Mouse (Mus musculus) midbrain, postnatal 0 days (tissue): ENCODE results near the gene Rai14. TPM values are rescaled to one million over a fixed set of nuclear protein-coding genes. Genes with fewer than 3 reads are reported as not detected.

ENCODE experiments used
- ATAC-seq: fragments of 200-750 bp; cut with Nextera tagmentation; 2 replicates; pipeline ENCODE4 v1.8.0; 2017; ENCODE audit warnings: moderate number of reproducible peaks, mild to moderate bottlenecking, moderate TSS enrichment, moderate library complexity; ENCODE audit not compliant: low FRiP score
- DNase-seq: peaks from one replicate; pipeline ENCODE4 v3.0.0-alpha.2; 2015; ENCODE audit warnings: low spot score
- H3K27ac ChIP-seq: fragments of 300-500 bp; sonication (generic); 2 replicates; pipeline ENCODE4 v1.5.1; 2014; ENCODE audit warnings: low read depth, mild to moderate bottlenecking, low read length, mixed read lengths
- H3K27me3 ChIP-seq: fragments of 300-500 bp; sonication (generic); 2 replicates; pipeline ENCODE4 v1.6.1; 2014; ENCODE audit warnings: low read length, control low read depth, mixed read lengths; ENCODE audit not compliant: insufficient read depth
- H3K36me3 ChIP-seq: fragments of 300-500 bp; sonication (generic); 2 replicates; pipeline ENCODE4 v1.6.1; 2014; ENCODE audit warnings: low read length, control low read depth, mixed read lengths; ENCODE audit not compliant: insufficient read depth
- H3K4me1 ChIP-seq: fragments of 300-500 bp; sonication (generic); 2 replicates; pipeline ENCODE4 v1.6.1; 2014; ENCODE audit warnings: mild to moderate bottlenecking, control low read depth, antibody characterized with exemption, low read length, mixed read lengths; ENCODE audit not compliant: insufficient read depth
- H3K4me2 ChIP-seq: fragments of 300-500 bp; sonication (generic); 2 replicates; pipeline ENCODE4 v1.6.1; 2014; ENCODE audit warnings: low read depth, mild to moderate bottlenecking, low read length, mixed read lengths; ENCODE audit not compliant: poor library complexity, severe bottlenecking
- H3K4me3 ChIP-seq: fragments of 300-500 bp; sonication (generic); 2 replicates; pipeline ENCODE4 v1.5.1; 2014; ENCODE audit warnings: low read depth, mild to moderate bottlenecking, low read length, moderate library complexity
- H3K9ac ChIP-seq: fragments of 300-500 bp; sonication (generic); replicated peaks from 2 replicates; pipeline ENCODE4 v1.6.1; 2014; ENCODE audit warnings: mild to moderate bottlenecking, low read length, moderate library complexity, mixed read lengths; ENCODE audit not compliant: poor library complexity, severe bottlenecking
- H3K9me3 ChIP-seq: fragments of 300-500 bp; sonication (generic); 2 replicates; pipeline ENCODE4 v1.6.1; 2016; ENCODE audit warnings: low read length, control low read depth
- CTCF ChIP-seq: IDR thresholded peaks from 2 replicates; pipeline ENCODE4 v1.5.1; 2016; ENCODE audit warnings: antibody characterized with exemption, mild to moderate bottlenecking
- WGBS: fragments of 180-500 bp; shearing (Covaris S2); extraction: QIAGEN DNeasy Blood & Tissue Kit; methylation state at CpG from one replicate; pipeline ENCODE4 v1.1.7; 2014; 5-methylcytosine and 5-hydroxymethylcytosine counted together
- polyA plus RNA-seq: library from polyadenylated mRNA; unstranded; fragments of >200 nt; fragmentation: Nextera tagmentation; extraction: Ambion mirVana; gene quantifications from 2 replicates; pipeline ENCODE4 v1.2.1, GENCODE M21; 2015
- total RNA-seq: library from RNA; depleted of rRNA; stranded (reverse); fragments of >200 nt; gene quantifications from 2 replicates; pipeline ENCODE4 v1.2.3, GENCODE M21; 2014

Gene Rai14
- total and polyA plus RNA-seq, 2 experiments from 2014 or later, result 4.3 to 9.0 TPM

GRCm38 (mm10) chr15:10648372-10649109 is 65.9 kb downstream of the Rai14 start:
- WGBS, result 21% methylated on average over 6 of the region's 6 CpGs
- no peaks in the 10 kb centered on the region for H3K9me3 ChIP-seq

GRCm38 (mm10) chr15:10646297-10646696 is 68.1 kb downstream of the Rai14 start:
- WGBS, result 76% methylated on average over 5 of the region's 5 CpGs
- H3K4me3 ChIP-seq, result no peak overlapping the region
- ATAC-seq (no peak), DNase-seq (no peak)
- H3K27ac ChIP-seq, result no peak overlapping the region
- H3K9me3 ChIP-seq, result no peaks in the 10 kb centered on the region
- no peak overlapping the region for H3K4me2 ChIP-seq
- H3K4me1 ChIP-seq, result no peaks in the 10 kb centered on the region
- no peaks in the 10 kb centered on the region for H3K36me3 ChIP-seq
- TF ChIP-seq CTCF, result no peak
- no peaks in the 10 kb centered on the region for H3K27me3 ChIP-seq
- no peak overlapping the region for H3K9ac ChIP-seq

More at GRCm38 (mm10) chr15:10648372-10649109, 65.9 kb downstream of the Rai14 start:
- H3K27ac ChIP-seq, result no peak overlapping the region
- H3K4me1 ChIP-seq, result no peaks in the 10 kb centered on the region
- H3K27me3 ChIP-seq, result no peaks in the 10 kb centered on the region
- no peak overlapping the region for H3K9ac ChIP-seq
- no peak for DNase-seq
- no peak overlapping the region for H3K4me3 ChIP-seq
- no peak for ATAC-seq
- no peaks in the 10 kb centered on the region for H3K36me3 ChIP-seq
- H3K4me2 ChIP-seq, result no peak overlapping the region
- no peak for TF ChIP-seq CTCF

GRCm38 (mm10) chr15:10645101-10645500 is 69.3 kb downstream of the Rai14 start:
- no peak for TF ChIP-seq CTCF
- 47% methylated on average over 8 of the region's 8 CpGs for WGBS
- no peak for ATAC-seq
- H3K27ac ChIP-seq, result no peak overlapping the region
- no peak overlapping the region for H3K9ac ChIP-seq
- H3K9me3 ChIP-seq, result no peaks in the 10 kb centered on the region
- no peaks in the 10 kb centered on the region for H3K4me1 ChIP-seq
- no peaks in the 10 kb centered on the region for H3K36me3 ChIP-seq
- H3K4me2 ChIP-seq, result no peak overlapping the region
- H3K27me3 ChIP-seq, result no peaks in the 10 kb centered on the region
- no peak for DNase-seq
- no peak overlapping the region for H3K4me3 ChIP-seq

GRCm38 (mm10) chr15:10643819-10644218 is 70.6 kb downstream of the Rai14 start:
- 94% methylated on average over 3 of the region's 3 CpGs for WGBS
- H3K9me3 ChIP-seq, result no peaks in the 10 kb centered on the region
- ATAC-seq, result no peak

GRCm38 (mm10) chr15:10643224-10643623 is 71.2 kb downstream of the Rai14 start:
- H3K4me3 ChIP-seq, result no peak overlapping the region
- no peaks in the 10 kb centered on the region for H3K9me3 ChIP-seq
- H3K36me3 ChIP-seq, result no peaks in the 10 kb centered on the region

More at GRCm38 (mm10) chr15:10643819-10644218, 70.6 kb downstream of the Rai14 start:
- H3K27ac ChIP-seq, result no peak overlapping the region
- H3K4me3 ChIP-seq, result no peak overlapping the region
- no peak overlapping the region for H3K4me2 ChIP-seq
- H3K27me3 ChIP-seq, result no peaks in the 10 kb centered on the region
- H3K36me3 ChIP-seq, result no peaks in the 10 kb centered on the region
- no peaks in the 10 kb centered on the region for H3K4me1 ChIP-seq
- no peak for TF ChIP-seq CTCF
- no peak for DNase-seq
- no peak overlapping the region for H3K9ac ChIP-seq

GRCm38 (mm10) chr15:10642419-10642818 is 72.0 kb downstream of the Rai14 start:
- H3K4me3 ChIP-seq, result no peak overlapping the region
- H3K9ac ChIP-seq, result no peak overlapping the region
- ATAC-seq (no peak), DNase-seq (no peak)
- H3K27me3 ChIP-seq, result no peaks in the 10 kb centered on the region
- no peak overlapping the region for H3K4me2 ChIP-seq
- no peaks in the 10 kb centered on the region for H3K9me3 ChIP-seq
- no peaks in the 10 kb centered on the region for H3K36me3 ChIP-seq
- TF ChIP-seq CTCF, result no peak
- no peak overlapping the region for H3K27ac ChIP-seq
- no peaks in the 10 kb centered on the region for H3K4me1 ChIP-seq
- 17% methylated on average over 5 of the region's 5 CpGs for WGBS

More at GRCm38 (mm10) chr15:10643224-10643623, 71.2 kb downstream of the Rai14 start:
- no peak for ATAC-seq
- H3K27ac ChIP-seq, result no peak overlapping the region
- WGBS, result 62% methylated on average over 4 of the region's 4 CpGs
- no peak for DNase-seq
- no peak for TF ChIP-seq CTCF
- H3K27me3 ChIP-seq, result no peaks in the 10 kb centered on the region
- no peak overlapping the region for H3K4me2 ChIP-seq
- H3K4me1 ChIP-seq, result no peaks in the 10 kb centered on the region
- H3K9ac ChIP-seq, result no peak overlapping the region
